Mouse (Mus musculus) gastrocnemius, postnatal 14 days (tissue): ENCODE measurements around the gene Ensa. TPM values are rescaled to one million over a fixed set of nuclear protein-coding genes. Genes with fewer than 3 reads are reported as not detected.
"Not testable (repeated sequence)": the region's sequence is repeated elsewhere in the genome, so short reads cannot be mapped to it uniquely, and the experiment has no call there.

Source experiments
- DNase-seq: peaks from one replicate; pipeline ENCODE4 v3.0.0; 2021; ENCODE audit warnings: mixed read lengths
- intact Hi-C: fragments of 180-260 bp; cut with DNase I; formaldehyde crosslinking; loops from one replicate; pipeline ENCODE4 v1.15.1; 2025; ENCODE audit warnings: low total_unique reads
- long read RNA-seq, 2 experiments: library from polyadenylated mRNA; stranded (forward); transcript quantifications; one replicate each; pipeline ENCODE4 v2.0.0; 2021
- total RNA-seq, 2 experiments: library from RNA; stranded (reverse); gene quantifications; 2 replicates each; pipeline ENCODE4 v1.2.3; 2021

Ensa gene
- 10 to 100 TPM; 78.4 to 79.8 TPM for total RNA-seq
- long read RNA-seq, experiment 1, transcript Ensa-201 (3 exons, 3,845 nt), result major isoform, 130 of 158 reads
- long read RNA-seq, experiment 1, transcript Ensa-202 (4 exons, 1,130 nt), result minor isoform, 13 of 158 reads
- long read RNA-seq, experiment 1, partial matches to known transcripts, result 0 of 158 reads
- long read RNA-seq, experiment 1, other reads (novel, unspliced or antisense), result 15 of 158 reads
- long read RNA-seq, experiment 2, transcript Ensa-202 (4 exons, 1,130 nt), result minor isoform, 5 of 136 reads
- long read RNA-seq, experiment 2, transcript Ensa-201 (3 exons, 3,845 nt), result major isoform, 122 of 136 reads
- long read RNA-seq, experiment 2, partial matches to known transcripts, result 0 of 136 reads
- long read RNA-seq, experiment 2, other reads (novel, unspliced or antisense), result 9 of 136 reads

GRCm38 (mm10) chr3:95624628-95625503, at the start of gene Ensa:
Gene Ensa (plus strand): TSS chr3:95624993.
- intact Hi-C loops, result no loop called here
- DNase-seq, result peak; percentile 96

GRCm38 (mm10) chr3:95587754-95588603, 36.8 kb upstream of the Ensa start:
- intact Hi-C loops, result no loop called here
- no peak for DNase-seq

- DNase-seq, result peak; percentile 90
- intact Hi-C loops, result no loop called here
Observed at GRCm38 (mm10) chr3:95588604-95589086, 36.1 kb upstream of the Ensa start, which contains the start of gene Golph3l. Gene Golph3l (plus strand): TSS chr3:95588934.

GRCm38 (mm10) chr3:95598734-95599133, 26.1 kb upstream of the Ensa start:
- intact Hi-C loops, result no loop called here
- DNase-seq, result no peak

- intact Hi-C loops, result no loop called here
- DNase-seq, result no peak
Observed at GRCm38 (mm10) chr3:95601287-95601686, 23.5 kb upstream of the Ensa start.

GRCm38 (mm10) chr3:95606096-95606495, 18.7 kb upstream of the Ensa start:
- DNase-seq, result no peak
- intact Hi-C loops, result no loop called here

GRCm38 (mm10) chr3:95609195-95609594, 15.6 kb upstream of the Ensa start:
- no peak for DNase-seq
- intact Hi-C loops, result no loop called here

- DNase-seq, result no peak
- intact Hi-C loops, result no loop called here
Observed at GRCm38 (mm10) chr3:95613996-95614395, 10.8 kb upstream of the Ensa start.

GRCm38 (mm10) chr3:95618511-95618910, 6.3 kb upstream of the Ensa start:
- DNase-seq, result no peak
- intact Hi-C loops, result no loop called here

GRCm38 (mm10) chr3:95621241-95621640, 3.6 kb upstream of the Ensa start:
- DNase-seq, result no peak
- intact Hi-C loops, result no loop called here

GRCm38 (mm10) chr3:95622421-95622820, 2.4 kb upstream of the Ensa start:
- DNase-seq, intact Hi-C loops: not testable (repeated sequence)

- intact Hi-C loops, result no loop called here
Observed at GRCm38 (mm10) chr3:95623551-95623950, 1.2 kb upstream of the Ensa start.

GRCm38 (mm10) chr3:95623991-95624515, 740 bp upstream of the Ensa start:
- DNase-seq, intact Hi-C loops: not testable (repeated sequence)

More at GRCm38 (mm10) chr3:95623551-95623950, 1.2 kb upstream of the Ensa start:
- DNase-seq, result no peak

GRCm38 (mm10) chr3:95627763-95628162, 3.0 kb downstream of the Ensa start:
- intact Hi-C loops, result no loop called here
- DNase-seq, result no peak

- intact Hi-C loops, result loop anchor here (10.0 kb wide), 1 partner anchor 145 kb away; no protein-coding TSS in a partner anchor
- no peak for DNase-seq
Observed at GRCm38 (mm10) chr3:95629755-95630154, 5.0 kb downstream of the Ensa start.

GRCm38 (mm10) chr3:95630856-95631255, 6.1 kb downstream of the Ensa start:
- intact Hi-C loops, result loop anchor here (10.0 kb wide), 1 partner anchor 144 kb away; no protein-coding TSS in a partner anchor
- no peak for DNase-seq

GRCm38 (mm10) chr3:95631304-95631703, 6.5 kb downstream of the Ensa start:
- intact Hi-C loops, result loop anchor here (10.0 kb wide), 1 partner anchor 143 kb away; no protein-coding TSS in a partner anchor
- no peak for DNase-seq

- intact Hi-C loops, result loop anchor here (10.0 kb wide), 1 partner anchor 142 kb away; no protein-coding TSS in a partner anchor
- DNase-seq, result no peak
Observed at GRCm38 (mm10) chr3:95632648-95633588, 8.1 kb downstream of the Ensa start.
